Mouse (Mus musculus) embryonic facial prominence, embryonic 15.5 days (tissue): ENCODE measurements around the gene Prkcq. TPM values are rescaled to one million over a fixed set of nuclear protein-coding genes. Genes with fewer than 3 reads are reported as not detected.

Source experiments
- ATAC-seq: fragments of 200-750 bp; cut with Nextera tagmentation; 2 replicates; pipeline ENCODE4 v1.8.0; 2017; ENCODE audit warnings: low read depth, moderate TSS enrichment; ENCODE audit not compliant: insufficient number of reproducible peaks, low FRiP score, low TSS enrichment
- H3K27ac ChIP-seq: fragments of 300-500 bp; sonication (generic); replicated peaks from 2 replicates; pipeline ENCODE4 v1.5.1; 2015; ENCODE audit warnings: mild to moderate bottlenecking, inconsistent platforms
- H3K27me3 ChIP-seq: fragments of 300-500 bp; sonication (generic); 2 replicates; pipeline ENCODE4 v1.6.1; 2015; ENCODE audit warnings: inconsistent platforms
- H3K36me3 ChIP-seq: fragments of 300-500 bp; sonication (generic); 2 replicates; pipeline ENCODE4 v1.6.1; 2015; ENCODE audit warnings: mild to moderate bottlenecking, inconsistent platforms
- H3K4me1 ChIP-seq: fragments of 300-500 bp; sonication (generic); 2 replicates; pipeline ENCODE4 v1.6.1; 2015; ENCODE audit warnings: inconsistent platforms
- H3K4me2 ChIP-seq: fragments of 300-500 bp; sonication (generic); replicated peaks from 2 replicates; pipeline ENCODE4 v1.6.1; 2015; ENCODE audit warnings: mild to moderate bottlenecking, inconsistent platforms
- H3K4me3 ChIP-seq: fragments of 300-500 bp; sonication (generic); replicated peaks from 2 replicates; pipeline ENCODE4 v1.5.1; 2015; ENCODE audit warnings: mild to moderate bottlenecking, inconsistent platforms
- H3K9ac ChIP-seq: fragments of 300-500 bp; sonication (generic); 2 replicates; pipeline ENCODE4 v1.6.1; 2015; ENCODE audit warnings: inconsistent platforms
- H3K9me3 ChIP-seq: fragments of 300-500 bp; sonication (generic); replicated peaks from 2 replicates; pipeline ENCODE4 v1.6.1; 2016; ENCODE audit warnings: inconsistent platforms
- WGBS: fragments of 180-500 bp; shearing (Covaris S2); methylation state at CpG from one replicate; pipeline ENCODE4 v1.1.7; 2015; 5-methylcytosine and 5-hydroxymethylcytosine counted together
- polyA plus RNA-seq: library from polyadenylated mRNA; unstranded; fragments of >200 nt; fragmentation: Nextera tagmentation; extraction: Ambion mirVana; gene quantifications from 2 replicates; pipeline ENCODE4 v1.2.1, GENCODE M21; 2015

Gene Prkcq
- polyA plus RNA-seq, 1 experiment from 2014 or later = 6.9 TPM

GRCm38 (mm10) chr2:11224808-11225484 is 53.0 kb downstream of the Prkcq start:
- H3K9me3 ChIP-seq = no peaks in the 10 kb centered on the region
- no peak overlapping the region for H3K4me2 ChIP-seq
- ATAC-seq = no peak
- H3K9ac ChIP-seq = no peak overlapping the region
- no peak overlapping the region for H3K4me3 ChIP-seq
- no peaks in the 10 kb centered on the region for H3K27me3 ChIP-seq
- H3K27ac ChIP-seq = no peak overlapping the region
- H3K4me1 ChIP-seq = no peaks in the 10 kb centered on the region
- 83% methylated on average over 3 of the region's 3 CpGs for WGBS
- H3K36me3 ChIP-seq = no peaks in the 10 kb centered on the region

DNA sequence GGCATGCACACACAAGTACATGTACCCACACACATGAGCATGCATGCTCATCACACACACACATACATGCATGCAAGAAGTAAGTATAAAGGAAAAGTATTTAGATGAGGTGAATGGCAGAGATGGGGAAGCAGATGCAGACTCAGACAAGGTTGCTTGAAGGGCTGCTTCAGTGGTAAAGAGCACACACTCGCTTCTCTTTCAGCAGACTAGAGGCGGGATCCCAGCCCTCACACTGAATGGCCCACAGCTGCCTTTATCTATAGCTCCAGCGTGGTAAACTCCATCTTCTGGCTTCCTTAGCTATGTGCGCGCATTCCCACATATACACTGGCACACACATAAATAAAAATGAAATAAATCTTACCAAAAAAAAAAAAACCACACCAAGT is 53.6 kb downstream of the Prkcq start:
- no peaks in the 10 kb centered on the region for H3K4me1 ChIP-seq
- H3K27ac ChIP-seq = no peak overlapping the region
- no peaks in the 10 kb centered on the region for H3K9me3 ChIP-seq
- H3K36me3 ChIP-seq = no peaks in the 10 kb centered on the region
- H3K4me3 ChIP-seq = no peak overlapping the region
- no peak overlapping the region for H3K9ac ChIP-seq
- no peaks in the 10 kb centered on the region for H3K27me3 ChIP-seq
- ATAC-seq = no peak
- WGBS = 68% methylated on average over 5 of the region's 5 CpGs
- H3K4me2 ChIP-seq = no peak overlapping the region

DNA sequence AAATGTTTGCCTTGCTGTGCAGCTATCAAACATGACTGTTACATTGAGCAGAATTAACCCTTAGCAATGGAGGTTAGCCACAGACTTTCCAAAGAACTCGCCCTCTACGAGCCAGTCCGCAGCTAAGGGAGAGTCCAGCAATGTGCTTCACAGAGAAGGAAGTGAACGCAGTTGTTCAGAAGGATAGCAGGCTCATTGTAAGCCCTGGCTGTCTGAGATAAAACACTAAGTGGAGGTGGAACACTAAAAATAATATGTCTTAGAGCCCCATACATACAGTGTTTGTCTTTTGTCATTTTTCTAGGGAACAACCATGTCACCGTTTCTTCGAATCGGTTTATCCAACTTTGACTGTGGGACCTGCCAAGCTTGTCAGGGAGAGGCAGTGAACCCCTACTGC is 54.6 kb downstream of the Prkcq start:
- no peaks in the 10 kb centered on the region for H3K4me1 ChIP-seq
- no peak overlapping the region for H3K27ac ChIP-seq
- no peaks in the 10 kb centered on the region for H3K9me3 ChIP-seq
- H3K4me2 ChIP-seq = no peak overlapping the region
- no peaks in the 10 kb centered on the region for H3K27me3 ChIP-seq
- WGBS = 81% methylated on average over 7 of the region's 7 CpGs
- H3K9ac ChIP-seq = no peak overlapping the region
- no peaks in the 10 kb centered on the region for H3K36me3 ChIP-seq
- no peak overlapping the region for H3K4me3 ChIP-seq
- ATAC-seq = no peak

DNA sequence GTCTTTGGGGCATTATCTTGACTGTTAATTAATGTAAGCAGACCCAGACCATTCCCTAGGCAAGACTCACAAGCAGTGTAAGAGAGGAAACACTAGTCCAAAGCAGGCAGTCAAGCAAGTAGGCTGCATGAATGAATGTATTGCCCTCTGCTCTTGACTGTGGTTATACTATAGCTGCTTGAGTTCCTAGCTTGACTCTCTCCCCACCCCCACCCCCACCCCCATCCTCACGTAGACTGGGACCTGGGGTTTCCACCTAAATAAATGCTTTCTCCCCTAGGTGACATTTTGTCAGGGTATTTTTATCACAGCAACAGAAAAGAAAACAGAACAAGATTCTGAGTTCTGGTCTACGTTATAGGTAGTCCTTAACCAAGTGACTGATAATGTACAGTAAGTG is 57.2 kb downstream of the Prkcq start:
- Histone ChIP-seq H3K4me2 (no peak overlapping the region), H3K27me3 (no peaks in the 10 kb centered on the region), H3K9me3 (no peaks in the 10 kb centered on the region), H3K4me1 (no peaks in the 10 kb centered on the region), H3K36me3 (no peaks in the 10 kb centered on the region), H3K4me3 (no peak overlapping the region), H3K9ac (no peak overlapping the region), H3K27ac (no peak overlapping the region)
- no peak for ATAC-seq
- WGBS = 67% methylated on average over 2 of the region's 2 CpGs

DNA sequence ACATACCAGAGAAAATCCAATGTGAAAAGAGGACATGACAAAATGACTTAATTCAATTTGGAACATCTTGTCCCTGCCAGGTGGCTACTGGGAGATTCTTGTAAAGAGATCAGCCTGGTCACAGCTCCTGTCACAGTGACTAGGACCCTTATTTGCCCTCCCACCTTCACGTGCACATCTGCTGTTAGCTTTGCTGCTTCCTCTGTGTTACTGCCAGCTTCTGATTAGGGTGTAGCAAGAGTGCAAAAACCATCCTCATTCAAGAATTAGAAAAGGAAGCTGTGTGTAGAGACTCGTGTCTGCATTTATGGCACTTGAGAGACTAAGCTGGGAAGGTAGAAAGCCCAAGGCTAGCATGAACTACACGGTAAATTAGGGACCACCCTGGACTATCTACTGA is 59.2 kb downstream of the Prkcq start:
- Histone ChIP-seq H3K9me3 (no peaks in the 10 kb centered on the region), H3K9ac (no peak overlapping the region), H3K27me3 (no peaks in the 10 kb centered on the region), H3K4me3 (no peak overlapping the region), H3K4me2 (no peak overlapping the region), H3K27ac (no peak overlapping the region), H3K4me1 (no peaks in the 10 kb centered on the region), H3K36me3 (no peaks in the 10 kb centered on the region)
- ATAC-seq = no peak
- 60% methylated on average over 3 of the region's 3 CpGs for WGBS

DNA sequence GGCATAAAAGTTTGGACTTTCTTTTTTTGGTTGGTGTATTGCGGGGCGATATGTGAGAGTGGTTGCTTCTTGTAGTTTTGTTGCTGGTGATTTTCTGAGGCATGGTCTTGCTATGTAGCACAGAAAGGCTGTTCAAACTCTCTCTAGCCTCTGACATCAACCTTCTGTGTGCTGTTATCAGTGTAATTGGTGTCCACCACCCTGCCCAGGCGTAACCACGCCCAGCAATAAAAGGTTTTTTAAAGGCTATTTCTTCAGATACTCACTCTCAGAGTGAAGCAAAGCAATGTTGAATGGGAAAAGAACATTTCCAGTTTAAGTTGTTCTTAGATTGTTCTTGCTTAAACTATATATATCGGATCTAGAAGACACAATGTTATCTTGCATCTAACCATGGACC is 60.1 kb downstream of the Prkcq start:
- no peaks in the 10 kb centered on the region for H3K9me3 ChIP-seq
- H3K4me1 ChIP-seq = no peaks in the 10 kb centered on the region
- no peak overlapping the region for H3K27ac ChIP-seq
- H3K9ac ChIP-seq = no peak overlapping the region
- ATAC-seq = no peak
- no peaks in the 10 kb centered on the region for H3K27me3 ChIP-seq
- H3K4me2 ChIP-seq = no peak overlapping the region
- no peaks in the 10 kb centered on the region for H3K36me3 ChIP-seq
- 95% methylated on average over 5 of the region's 5 CpGs for WGBS
- no peak overlapping the region for H3K4me3 ChIP-seq

DNA sequence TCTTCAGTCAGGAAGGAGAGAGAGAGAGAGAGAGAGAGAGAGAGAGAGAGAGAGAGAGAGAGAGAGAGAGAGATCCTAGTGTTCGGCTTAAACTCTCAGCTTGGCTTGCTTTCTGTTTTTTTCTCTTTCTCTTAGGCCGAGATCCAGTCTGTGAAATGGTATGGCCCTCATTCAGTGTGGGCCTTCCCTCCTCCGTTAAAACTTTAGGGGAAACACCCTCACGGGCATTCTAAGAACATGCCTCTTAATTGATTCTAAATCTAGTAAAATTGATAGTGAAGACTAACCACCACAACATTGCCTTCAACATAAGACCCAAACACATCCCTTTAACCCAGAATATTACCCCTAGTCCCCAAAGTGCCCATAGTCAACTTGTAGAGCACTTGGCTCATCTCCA is 66.3 kb downstream of the Prkcq start:
- Histone ChIP-seq H3K9ac (no peak overlapping the region), H3K27ac (no peak overlapping the region), H3K4me2 (no peak overlapping the region), H3K27me3 (no peaks in the 10 kb centered on the region), H3K4me3 (no peak overlapping the region), H3K4me1 (no peaks in the 10 kb centered on the region), H3K9me3 (no peaks in the 10 kb centered on the region), H3K36me3 (no peaks in the 10 kb centered on the region)
- WGBS = 81% methylated on average over 4 of the region's 4 CpGs
- ATAC-seq = no peak

- H3K4me2 ChIP-seq = no peak overlapping the region
- no peak for ATAC-seq
- no peaks in the 10 kb centered on the region for H3K36me3 ChIP-seq
Observed at GRCm38 (mm10) chr2:11239523-11239922, 67.6 kb downstream of the Prkcq start.

GRCm38 (mm10) chr2:11245926-11246325 is 74.0 kb downstream of the Prkcq start:
- no peak for ATAC-seq

More at GRCm38 (mm10) chr2:11239523-11239922, 67.6 kb downstream of the Prkcq start:
- Histone ChIP-seq H3K27ac (no peak overlapping the region), H3K27me3 (no peaks in the 10 kb centered on the region), H3K4me1 (no peaks in the 10 kb centered on the region), H3K9me3 (no peaks in the 10 kb centered on the region), H3K9ac (no peak overlapping the region), H3K4me3 (no peak overlapping the region)

DNA sequence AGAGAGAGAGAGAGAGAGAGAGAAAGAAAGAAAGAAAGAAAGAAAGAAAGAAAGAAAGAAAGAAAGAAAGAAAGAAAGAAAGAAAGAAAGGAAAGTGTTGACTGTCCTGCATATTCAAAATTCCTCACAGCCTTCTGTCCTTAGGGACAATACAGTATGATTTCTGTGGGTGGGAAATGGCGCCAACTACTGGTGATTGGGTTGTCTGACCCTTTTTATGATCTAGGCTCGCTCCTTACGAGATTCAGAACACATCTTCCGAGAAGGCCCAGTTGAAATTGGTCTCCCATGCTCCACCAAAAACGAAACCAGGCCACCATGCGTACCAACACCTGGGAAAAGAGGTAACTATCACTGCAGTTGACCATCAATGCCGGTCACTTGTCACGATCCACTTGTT is 82.0 kb downstream of the Prkcq start:
- Histone ChIP-seq H3K4me1 (no peaks in the 10 kb centered on the region), H3K4me2 (no peak overlapping the region), H3K9ac (no peak overlapping the region), H3K27me3 (no peaks in the 10 kb centered on the region), H3K4me3 (no peak overlapping the region), H3K27ac (no peak overlapping the region), H3K36me3 (no peaks in the 10 kb centered on the region), H3K9me3 (no peaks in the 10 kb centered on the region)
- no peak for ATAC-seq
- WGBS = 61% methylated on average over 8 of the region's 8 CpGs

More at GRCm38 (mm10) chr2:11245926-11246325, 74.0 kb downstream of the Prkcq start:
- Histone ChIP-seq H3K27me3 (no peaks in the 10 kb centered on the region), H3K27ac (no peak overlapping the region), H3K4me3 (no peak overlapping the region), H3K4me1 (no peaks in the 10 kb centered on the region), H3K9ac (no peak overlapping the region), H3K9me3 (no peaks in the 10 kb centered on the region), H3K36me3 (no peaks in the 10 kb centered on the region), H3K4me2 (no peak overlapping the region)
- 79% methylated on average over 7 of the region's 7 CpGs for WGBS

GRCm38 (mm10) chr2:11254446-11254845 is 82.5 kb downstream of the Prkcq start:
- 86% methylated on average over 4 of the region's 4 CpGs for WGBS
- no peak for ATAC-seq
- no peaks in the 10 kb centered on the region for H3K36me3 ChIP-seq

DNA sequence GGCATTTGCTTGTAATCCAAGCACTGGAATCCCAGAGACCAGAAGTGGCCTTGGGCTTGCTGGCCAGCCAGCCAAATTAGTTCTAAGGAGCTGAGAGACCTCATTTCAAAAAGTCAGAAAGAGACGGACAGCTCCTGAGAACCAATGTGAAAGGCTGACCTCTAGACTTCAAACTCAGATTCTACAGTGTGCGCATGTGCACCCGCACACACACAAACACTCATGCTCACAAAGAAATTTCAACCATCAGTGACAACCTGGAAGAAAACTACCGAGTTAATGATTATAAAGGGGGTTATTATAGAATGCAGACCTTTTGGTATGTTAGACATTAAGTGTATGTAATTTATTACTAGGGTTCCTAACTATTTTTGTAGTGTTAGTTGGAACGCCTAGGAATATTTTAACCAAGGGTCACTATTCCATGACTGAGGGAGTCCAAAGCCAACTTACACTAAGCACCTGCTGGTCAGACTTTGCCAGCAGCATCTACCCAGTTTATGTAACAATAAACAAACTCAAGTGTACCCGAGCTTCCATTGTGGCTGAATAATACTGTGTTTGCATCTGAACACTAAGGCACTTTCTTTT is 85.4 kb downstream of the Prkcq start:
- H3K27me3 ChIP-seq = no peaks in the 10 kb centered on the region
- H3K36me3 ChIP-seq = no peaks in the 10 kb centered on the region
- ATAC-seq = no peak
- H3K4me3 ChIP-seq = no peak overlapping the region
- no peak overlapping the region for H3K4me2 ChIP-seq
- 84% methylated on average over 6 of the region's 6 CpGs for WGBS
- no peaks in the 10 kb centered on the region for H3K9me3 ChIP-seq
- H3K27ac ChIP-seq = no peak overlapping the region
- H3K4me1 ChIP-seq = no peaks in the 10 kb centered on the region
- H3K9ac ChIP-seq = no peak overlapping the region

More at GRCm38 (mm10) chr2:11254446-11254845, 82.5 kb downstream of the Prkcq start:
- Histone ChIP-seq H3K9ac (no peak overlapping the region), H3K27me3 (no peaks in the 10 kb centered on the region), H3K4me3 (no peak overlapping the region), H3K4me2 (no peak overlapping the region), H3K9me3 (no peaks in the 10 kb centered on the region), H3K27ac (no peak overlapping the region), H3K4me1 (no peaks in the 10 kb centered on the region)
